Mouse (Mus musculus) spleen, adult 2 months (tissue): ENCODE measurements around the gene Tprkb. TPM values are rescaled to one million over a fixed set of nuclear protein-coding genes. Genes with fewer than 3 reads are reported as not detected.
"Not testable (repeated sequence)": the region's sequence is repeated elsewhere in the genome, so short reads cannot be mapped to it uniquely, and the experiment has no call there.

Experiments
- DNase-seq, 2 experiments: peaks; one replicate each; pipeline versions ENCODE4 v3.0.0 to v3.0.0-alpha.2; 2012 to 2021; ENCODE audit warnings: low spot score in 2 of 2, low read depth in 1 of 2
- H3K27ac ChIP-seq: fragments of 200-500 bp; 2 replicates; pipeline ENCODE4 v1.5.1; 2012; ENCODE audit warnings: low read length, inconsistent platforms; ENCODE audit not compliant: insufficient read depth
- H3K27me3 ChIP-seq: fragments of 200-500 bp; 2 replicates; pipeline ENCODE4 v1.6.1; 2012; ENCODE audit warnings: mild to moderate bottlenecking, moderate library complexity, low read length, inconsistent platforms; ENCODE audit not compliant: control insufficient read depth, insufficient read depth
- H3K36me3 ChIP-seq: fragments of 200-500 bp; 2 replicates; pipeline ENCODE4 v1.6.1; 2012; ENCODE audit warnings: mild to moderate bottlenecking, low read length, inconsistent platforms; ENCODE audit not compliant: control insufficient read depth, insufficient read depth
- H3K4me1 ChIP-seq: fragments of 200-500 bp; 2 replicates; pipeline ENCODE4 v1.6.1; 2011; ENCODE audit warnings: inconsistent platforms; ENCODE audit not compliant: control insufficient read depth, insufficient read depth, insufficient read length
- H3K4me3 ChIP-seq: fragments of 200-500 bp; 2 replicates; pipeline ENCODE4 v1.5.1; 2011; ENCODE audit warnings: mild to moderate bottlenecking, inconsistent platforms; ENCODE audit not compliant: insufficient read depth, insufficient read length; ENCODE audit errors: extremely low read depth
- CTCF ChIP-seq: fragments of 200-500 bp; IDR thresholded peaks from 2 replicates; pipeline ENCODE4 v1.5.1; 2011; ENCODE audit warnings: mild to moderate bottlenecking, inconsistent platforms; ENCODE audit not compliant: insufficient read depth, insufficient read length, insufficient replicate concordance; ENCODE audit errors: extremely low read depth
- POLR2A ChIP-seq: fragments of 200-500 bp; IDR thresholded peaks from 2 replicates; pipeline ENCODE4 v1.6.1; 2011; ENCODE audit warnings: low read depth, low read length, inconsistent platforms
- WGBS: fragments of 180-500 bp; shearing (Covaris S2); methylation state at CpG from one replicate; pipeline ENCODE4 v1.1.7; 2018; 5-methylcytosine and 5-hydroxymethylcytosine counted together
- polyA plus RNA-seq: library from polyadenylated mRNA; depleted of rRNA; stranded (reverse); fragments of >200 nt; gene quantifications from 2 replicates; pipeline ENCODE4 v1.2.3, GENCODE M21; 2012; rRNA removed

Gene Tprkb
- polyA plus RNA-seq, 1 experiment, result 7.2 TPM

DNA sequence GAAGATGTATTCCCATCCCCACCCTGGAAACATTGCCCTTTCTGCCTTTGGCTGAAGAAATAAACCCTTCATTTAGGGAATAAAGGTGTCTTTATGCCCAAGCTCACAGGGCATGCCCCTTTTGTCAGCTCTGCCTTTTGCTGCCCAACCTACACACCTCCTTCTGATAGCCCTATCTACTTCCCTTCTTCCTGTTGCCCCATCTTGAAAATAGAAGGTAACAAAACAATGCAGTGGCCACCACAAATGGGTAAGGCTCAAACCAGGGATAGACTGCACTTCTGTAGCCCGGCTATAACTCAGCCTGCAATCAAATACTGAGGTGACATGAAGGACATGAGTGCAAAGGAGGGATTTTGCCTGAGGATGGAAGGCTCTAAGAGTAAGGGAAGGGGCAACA lies 64.1 kb downstream of the Tprkb start:
- no peak for DNase-seq
- WGBS, result 89% methylated on average over 1 of the region's 1 CpGs
- no peak overlapping the region for H3K27ac ChIP-seq

DNA sequence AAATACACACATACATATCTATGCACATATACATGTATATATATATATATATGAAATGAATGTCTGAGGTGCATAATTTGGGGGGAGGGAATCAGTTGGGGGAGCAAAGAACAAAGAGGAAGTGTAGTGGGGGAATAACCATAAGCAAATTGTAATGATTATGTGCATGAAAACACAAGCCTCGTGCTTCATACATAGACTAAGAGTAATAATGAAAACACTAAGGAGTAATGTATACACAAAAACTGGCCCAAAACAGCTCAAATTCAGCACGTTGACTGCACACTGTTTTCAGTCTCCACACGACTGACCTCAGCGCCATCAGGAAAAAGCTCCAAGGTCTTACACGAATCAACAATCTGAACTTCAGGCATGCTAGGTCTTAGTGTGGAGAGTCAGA lies 64.6 kb downstream of the Tprkb start:
- peak overlapping the region; percentile 38 for H3K27ac ChIP-seq
- peaks cover 4% of the 10 kb centered on the region for H3K4me1 ChIP-seq
- H3K36me3 ChIP-seq, result no peaks in the 10 kb centered on the region
- no peaks in the 10 kb centered on the region for H3K27me3 ChIP-seq
- WGBS, result 69% methylated on average over 5 of the region's 5 CpGs
- TF ChIP-seq CTCF (no peak), POLR2A (no peak)
- no peak overlapping the region for H3K4me3 ChIP-seq
- DNase-seq, result peak in 1 of 2 experiments; percentile 22

More for the DNA sequence above, 64.1 kb downstream of the Tprkb start:
- TF ChIP-seq POLR2A (no peak), CTCF (no peak)
- Histone ChIP-seq H3K36me3 (no peaks in the 10 kb centered on the region), H3K4me3 (no peak overlapping the region), H3K4me1 (peaks cover 4% of the 10 kb centered on the region), H3K27me3 (no peaks in the 10 kb centered on the region)

DNA sequence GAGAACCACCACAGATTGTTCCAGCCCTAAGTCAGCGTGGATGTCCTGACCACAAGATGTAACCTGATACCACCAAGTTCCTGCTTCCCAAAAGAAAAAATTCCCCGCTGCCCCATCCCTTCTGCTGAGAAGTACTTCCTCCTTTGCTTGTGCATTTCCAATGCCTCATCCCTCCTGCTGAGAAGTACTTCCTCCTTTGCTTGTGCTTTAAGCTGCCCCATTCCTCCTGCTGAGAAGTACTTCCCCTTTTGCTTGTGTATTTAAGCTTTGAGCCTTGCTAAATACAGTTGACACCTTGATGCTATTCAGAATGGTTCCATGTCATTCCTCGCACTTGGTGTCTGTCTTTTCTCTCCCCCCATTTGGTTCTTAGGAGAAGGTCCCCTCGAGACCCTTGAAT lies 67.1 kb downstream of the Tprkb start:
- not testable (repeated sequence) for H3K27me3 ChIP-seq, H3K4me3 ChIP-seq, H3K36me3 ChIP-seq, H3K4me1 ChIP-seq, H3K27ac ChIP-seq
- peak in 1 of 2 experiments; percentile 28 for DNase-seq
- 79% methylated on average over 4 of the region's 4 CpGs for WGBS

Other genes with a start within 250 kb of the Tprkb start
- 0.62 TPM in 1 of 2 replicates, not detected in the other for gene Nat8f7, start 198.7 kb upstream of the Tprkb start, polyA plus RNA-seq
- gene Nat8f3, start 146.1 kb upstream of the Tprkb start, polyA plus RNA-seq, result 1.0 and 1.8 TPM in 2 replicates
- 0.27 TPM in 2 replicates for gene Nat8f6, start 90.9 kb upstream of the Tprkb start, polyA plus RNA-seq
- gene Nat8f5, start 90.9 kb upstream of the Tprkb start, polyA plus RNA-seq, result 0.12 and 0.46 TPM in 2 replicates
- gene Nat8, start 79.8 kb upstream of the Tprkb start, polyA plus RNA-seq, result 0.66 and 1.0 TPM in 2 replicates
- 0.02 TPM in 1 of 2 replicates, not detected in the other for gene Nat8f2, start 42.7 kb upstream of the Tprkb start, polyA plus RNA-seq
- 1.5 and 1.8 TPM in 2 replicates for gene Nat8f4, start 7.0 kb upstream of the Tprkb start, polyA plus RNA-seq
- gene Nat8f1, start 3.8 kb downstream of the Tprkb start, polyA plus RNA-seq, result 8.1 and 8.6 TPM in 2 replicates
- 21.3 and 25.7 TPM in 2 replicates for gene Dusp11, start 49.8 kb downstream of the Tprkb start, polyA plus RNA-seq
- not detected in 2 replicates for gene Figla, start 104.3 kb downstream of the Tprkb start, polyA plus RNA-seq
- gene Add2, start 116.8 kb downstream of the Tprkb start, polyA plus RNA-seq, result 17.0 and 17.6 TPM in 2 replicates